Mouse (Mus musculus) kidney, adult 9 months (tissue): ENCODE results near the gene Klhl2.

Experiments
- DNase-seq: peaks from one replicate; pipeline ENCODE4 v3.0.0; 2022

Klhl2 gene

GRCm38 (mm10) chr8:64829921-64830320, 19.9 kb downstream of the Klhl2 start:
- no peak for DNase-seq

GRCm38 (mm10) chr8:64829391-64829790, 20.4 kb downstream of the Klhl2 start:
- DNase-seq: no peak

- DNase-seq: no peak
Observed at GRCm38 (mm10) chr8:64828466-64828865, 21.4 kb downstream of the Klhl2 start.

- no peak for DNase-seq
Observed at GRCm38 (mm10) chr8:64827356-64827755, 22.5 kb downstream of the Klhl2 start.

GRCm38 (mm10) chr8:64826461-64826860, 23.4 kb downstream of the Klhl2 start:
- DNase-seq: no peak

- DNase-seq: no peak
Observed at GRCm38 (mm10) chr8:64823905-64824304, 25.9 kb downstream of the Klhl2 start.

GRCm38 (mm10) chr8:64820940-64821339, 28.9 kb downstream of the Klhl2 start:
- no peak for DNase-seq

- no peak for DNase-seq
Observed at GRCm38 (mm10) chr8:64811790-64812189, 38.0 kb downstream of the Klhl2 start.

- DNase-seq: no peak
Observed at GRCm38 (mm10) chr8:64811083-64811482, 38.7 kb downstream of the Klhl2 start.

- no peak for DNase-seq
Observed at GRCm38 (mm10) chr8:64806558-64806957, 43.3 kb downstream of the Klhl2 start.

GRCm38 (mm10) chr8:64804971-64805370, 44.8 kb downstream of the Klhl2 start:
- DNase-seq: no peak

GRCm38 (mm10) chr8:64799306-64799705, 50.5 kb downstream of the Klhl2 start:
- no peak for DNase-seq

- no peak for DNase-seq
Observed at GRCm38 (mm10) chr8:64798503-64798902, 51.3 kb downstream of the Klhl2 start.

GRCm38 (mm10) chr8:64797751-64798150, 52.1 kb downstream of the Klhl2 start:
- DNase-seq: no peak

GRCm38 (mm10) chr8:64791250-64791881, 58.5 kb downstream of the Klhl2 start:
- no peak for DNase-seq

GRCm38 (mm10) chr8:64790418-64790817, 59.4 kb downstream of the Klhl2 start:
- DNase-seq: no peak

- peak; percentile 77 for DNase-seq
Observed at GRCm38 (mm10) chr8:64788715-64789114, 61.1 kb downstream of the Klhl2 start.

- DNase-seq: no peak
Observed at GRCm38 (mm10) chr8:64786801-64787200, 63.0 kb downstream of the Klhl2 start.

- DNase-seq: peak; percentile 27
Observed at GRCm38 (mm10) chr8:64784235-64784634, 65.6 kb downstream of the Klhl2 start.

- DNase-seq: no peak
Observed at GRCm38 (mm10) chr8:64781947-64782346, 67.9 kb downstream of the Klhl2 start.

GRCm38 (mm10) chr8:64777925-64778324, 71.9 kb downstream of the Klhl2 start:
- peak; percentile 18 for DNase-seq

- DNase-seq: no peak
Observed at GRCm38 (mm10) chr8:64774136-64774535, 75.7 kb downstream of the Klhl2 start.

- no peak for DNase-seq
Observed at GRCm38 (mm10) chr8:64770814-64771213, 79.0 kb downstream of the Klhl2 start.

- DNase-seq: no peak
Observed at GRCm38 (mm10) chr8:64769586-64769985, 80.2 kb downstream of the Klhl2 start.

- no peak for DNase-seq
Observed at GRCm38 (mm10) chr8:64768645-64769044, 81.2 kb downstream of the Klhl2 start.
